Mouse (Mus musculus): ENCODE results near the gene Ufsp1. TPM values are rescaled to one million over a fixed set of nuclear protein-coding genes. Genes with fewer than 3 reads are reported as not detected.
A peak's percentile ranks its signal among the peaks of the same experiment; 100 is the strongest.

The Ufsp1 gene
- polyA plus RNA-seq, 1 experiment from 2014 or later: 10.0 TPM

DNA sequence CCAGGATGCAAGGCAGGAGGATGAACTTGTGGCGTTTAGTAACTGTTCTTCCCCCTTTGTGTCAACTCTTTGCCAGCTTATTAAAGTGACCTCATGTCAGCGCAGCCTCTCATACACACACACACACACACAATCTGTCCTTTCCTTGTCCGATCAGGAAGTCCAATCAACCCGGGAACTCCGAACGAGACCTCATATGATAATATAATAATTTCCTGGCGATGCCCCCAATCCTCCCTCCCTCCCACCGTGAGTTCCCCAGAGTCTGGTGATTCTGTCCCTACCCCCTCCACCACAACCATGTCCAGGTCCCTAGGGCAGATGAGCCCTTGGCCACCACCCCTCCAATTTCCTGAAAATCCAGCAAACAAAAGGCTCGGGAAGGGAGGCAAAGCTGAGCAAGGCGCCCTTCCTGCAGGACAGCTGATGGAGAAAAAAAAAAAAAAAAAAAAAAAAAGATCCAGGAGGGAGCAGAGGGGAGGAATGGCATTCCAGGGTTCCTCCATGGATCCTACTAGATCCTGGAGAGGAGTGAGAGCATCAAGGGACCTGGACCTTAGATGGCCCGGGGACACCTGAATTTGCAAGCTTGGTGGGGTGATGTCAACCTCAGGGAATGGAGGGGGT lies 44.3 kb downstream of the Ufsp1 start:
- 1% methylated on average over 11 of the region's 11 CpGs for WGBS
- Histone ChIP-seq H3K27ac (peak overlapping the region; percentile 84), H3K27me3 (0 out of 2 replicates have a peak, but pooled peaks cover 3% of the 10 kb centered on the region), H3K36me3 (no peaks in the 10 kb centered on the region), H3K9ac (replicated peaks) (peak overlapping the region; percentile 67), H3K4me3 (replicated peaks) (peak overlapping the region; percentile 44), H3K9me3 (no peaks in the 10 kb centered on the region), H3K4me1 (replicated peaks) (peaks cover 15% of the 10 kb centered on the region), H3K4me2 (replicated peaks) (peak overlapping the region; percentile 80)
- peak; percentile 22 for ATAC-seq

DNA sequence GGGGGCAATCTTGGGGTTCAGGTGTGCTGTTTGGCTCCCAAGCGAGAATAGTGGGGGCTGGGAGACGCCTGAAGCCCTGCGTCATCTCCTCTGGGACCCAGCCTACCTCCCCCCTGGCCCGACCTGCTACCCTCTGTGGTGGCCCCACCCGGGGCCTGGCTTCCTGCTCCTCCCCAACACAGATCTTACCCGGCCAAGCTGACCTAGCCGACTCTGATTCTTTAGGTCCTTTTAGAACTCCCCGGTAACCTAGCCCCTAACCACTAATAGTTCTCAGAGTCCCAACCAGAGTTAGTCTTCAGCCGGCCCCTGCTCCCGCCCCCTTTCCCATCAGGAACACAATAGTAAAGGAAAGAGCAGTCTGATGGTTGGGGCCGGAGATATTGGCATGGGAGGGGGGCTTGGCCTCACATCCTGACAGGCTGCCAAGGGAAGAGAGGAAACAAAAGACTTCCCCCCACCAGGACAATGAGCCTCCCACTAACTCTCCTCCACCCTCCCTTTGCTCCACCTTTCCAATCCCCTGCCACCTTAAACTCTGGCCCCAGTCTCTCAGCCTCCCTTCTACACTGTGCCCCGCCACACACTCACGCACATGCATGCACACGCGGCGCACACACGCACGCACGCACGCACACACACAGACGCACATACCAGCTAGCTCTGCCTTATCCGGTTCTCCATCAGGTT lies 45.0 kb downstream of the Ufsp1 start:
- H3K4me2 ChIP-seq (replicated peaks): peak overlapping the region; percentile 80
- WGBS: 5% methylated on average over 22 of the region's 22 CpGs
- H3K27ac ChIP-seq: peak overlapping the region; percentile 84
- no peaks in the 10 kb centered on the region for H3K9me3 ChIP-seq
- ATAC-seq: peak; percentile 71
- peak overlapping the region; percentile 67 for H3K9ac ChIP-seq (replicated peaks)
- H3K4me1 ChIP-seq (replicated peaks): peaks cover 15% of the 10 kb centered on the region
- 0 out of 2 replicates have a peak, but pooled peaks cover 3% of the 10 kb centered on the region for H3K27me3 ChIP-seq
- H3K36me3 ChIP-seq: no peaks in the 10 kb centered on the region
- H3K4me3 ChIP-seq (replicated peaks): peak overlapping the region; percentile 44

DNA sequence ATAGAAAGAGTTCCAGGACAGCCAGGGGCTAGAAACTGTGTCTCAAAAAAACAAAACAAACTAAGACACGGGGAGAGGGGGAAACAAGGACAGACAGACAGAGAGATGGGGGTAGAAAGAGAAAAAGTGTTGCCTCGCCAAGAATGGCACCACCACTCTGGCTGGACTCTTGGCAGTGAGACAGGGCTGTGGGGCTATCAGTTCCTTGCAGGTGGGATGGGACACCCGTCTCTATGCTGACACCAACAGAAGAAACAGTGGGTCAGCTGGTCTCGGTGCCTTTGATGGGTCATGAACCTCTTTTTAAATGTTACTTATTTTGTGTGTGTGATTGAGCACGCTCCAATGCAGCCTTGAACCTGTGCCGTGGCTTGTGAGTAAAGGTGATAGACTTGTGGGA lies 45.8 kb downstream of the Ufsp1 start:
- Histone ChIP-seq H3K27ac (no peak overlapping the region), H3K36me3 (no peaks in the 10 kb centered on the region), H3K4me2 (replicated peaks) (peak overlapping the region; percentile 80; the same call in 1 of the 2 replicates), H3K9ac (replicated peaks) (peak overlapping the region; percentile 67; the same call in 1 of the 2 replicates), H3K4me3 (replicated peaks) (0 out of 2 replicates have a peak overlapping the region, but pooled peaks have one; percentile 44), H3K27me3 (0 out of 2 replicates have a peak, but pooled peaks cover 3% of the 10 kb centered on the region), H3K4me1 (replicated peaks) (peaks cover 15% of the 10 kb centered on the region), H3K9me3 (no peaks in the 10 kb centered on the region)
- ATAC-seq: no peak
- WGBS: 72% methylated on average over 6 of the region's 6 CpGs

DNA sequence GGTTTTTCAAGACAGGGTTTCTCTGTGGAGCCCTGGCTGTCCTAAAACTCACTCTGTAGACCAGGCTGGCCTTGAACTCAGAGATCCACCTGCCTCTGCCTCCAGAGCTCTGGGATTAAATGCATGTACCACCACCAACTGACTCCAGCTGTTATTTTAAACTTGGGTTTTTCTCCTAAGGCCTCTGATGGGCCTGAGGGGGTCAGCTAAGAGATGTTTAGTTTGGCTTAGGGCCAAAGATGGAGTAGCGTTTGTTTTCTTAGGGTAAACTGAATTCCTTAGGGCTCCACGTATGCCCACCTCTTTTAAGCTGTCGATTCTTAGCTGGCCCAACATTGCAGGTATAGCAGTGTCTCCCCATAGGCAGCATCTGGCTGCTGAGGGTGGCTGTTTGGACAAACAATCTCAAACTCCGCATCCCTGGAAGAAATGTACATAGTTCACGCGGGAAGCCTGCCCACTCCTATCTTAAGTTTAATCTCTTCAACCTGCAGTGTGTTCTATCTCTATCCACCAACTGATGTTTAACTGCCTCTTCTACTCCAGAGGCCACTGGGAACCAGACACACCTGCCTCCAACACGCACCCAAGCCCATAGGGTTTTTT lies 48.1 kb downstream of the Ufsp1 start:
- Histone ChIP-seq H3K36me3 (no peaks in the 10 kb centered on the region), H3K9ac (replicated peaks) (no peak overlapping the region), H3K4me1 (replicated peaks) (peaks cover 20% of the 10 kb centered on the region), H3K4me2 (replicated peaks) (no peak overlapping the region), H3K27me3 (no peaks in the 10 kb centered on the region), H3K4me3 (replicated peaks) (no peak overlapping the region), H3K9me3 (no peaks in the 10 kb centered on the region), H3K27ac (no peak overlapping the region)
- 85% methylated on average over 7 of the region's 7 CpGs for WGBS
- no peak for ATAC-seq

DNA sequence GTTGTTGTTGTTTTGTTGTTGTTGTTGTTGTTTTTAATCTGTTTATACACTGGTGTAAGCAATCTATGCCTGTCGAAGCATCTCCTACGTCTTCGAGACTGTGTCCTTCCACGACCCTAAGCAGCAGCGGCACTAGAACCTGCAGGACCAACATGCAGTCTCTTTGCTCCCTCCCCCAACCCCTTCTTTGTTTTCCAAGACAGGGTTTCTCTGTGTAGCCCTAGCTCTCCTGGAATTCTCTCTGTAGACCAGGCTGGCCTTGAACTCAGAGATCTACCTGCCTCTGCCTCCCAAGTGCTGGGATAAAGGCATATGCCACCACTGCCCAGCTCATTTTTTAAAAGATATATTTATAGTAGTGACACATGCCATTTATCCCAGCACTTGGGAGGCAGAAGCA lies 49.0 kb downstream of the Ufsp1 start:
- Histone ChIP-seq H3K9me3 (no peaks in the 10 kb centered on the region), H3K9ac (replicated peaks) (no peak overlapping the region), H3K4me1 (replicated peaks) (peaks cover 24% of the 10 kb centered on the region), H3K27ac (no peak overlapping the region), H3K27me3 (peaks cover 2% of the 10 kb centered on the region; the same call in 1 of the 2 replicates), H3K36me3 (no peaks in the 10 kb centered on the region), H3K4me2 (replicated peaks) (no peak overlapping the region), H3K4me3 (replicated peaks) (no peak overlapping the region)
- ATAC-seq: no peak
- WGBS: 93% methylated on average over 5 of the region's 5 CpGs

DNA sequence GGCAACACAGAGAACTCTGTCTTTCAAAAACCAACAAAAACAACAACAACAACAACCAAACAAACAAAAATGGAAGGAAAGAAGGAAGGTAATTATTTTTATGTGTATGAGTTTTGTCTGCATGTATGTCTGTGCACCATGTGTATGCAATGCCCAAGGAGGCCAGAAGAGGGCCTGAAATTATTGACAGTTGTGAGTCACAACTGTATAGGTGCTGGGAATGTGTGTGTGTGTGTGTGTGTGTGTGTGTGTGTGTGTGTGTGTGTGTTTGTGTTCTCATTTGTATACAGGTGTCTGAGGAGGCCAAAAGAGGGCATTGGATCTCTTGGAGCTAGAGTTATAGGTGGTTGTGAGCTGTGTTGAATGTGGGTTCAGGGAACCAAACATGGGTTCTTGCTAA lies 49.4 kb downstream of the Ufsp1 start:
- peaks cover 26% of the 10 kb centered on the region for H3K4me1 ChIP-seq (replicated peaks)
- no peak overlapping the region for H3K9ac ChIP-seq (replicated peaks)
- H3K4me2 ChIP-seq (replicated peaks): no peak overlapping the region
- no peak overlapping the region for H3K27ac ChIP-seq
- H3K4me3 ChIP-seq (replicated peaks): no peak overlapping the region
- peaks cover 7% of the 10 kb centered on the region for H3K27me3 ChIP-seq
- no peaks in the 10 kb centered on the region for H3K36me3 ChIP-seq
- no peaks in the 10 kb centered on the region for H3K9me3 ChIP-seq
- ATAC-seq: no peak

Small RNAs within 50 kb of the gene (microRNA-seq; reads per million reads assigned to microRNA genes)
- gene Mir7036 (not detected), gene Mir8116 (not detected)

Other genes starting within 250 kb of the Ufsp1 start
- 257 and 272 TPM in 2 replicates for gene Ap1s1, start 248.5 kb upstream of the Ufsp1 start, polyA plus RNA-seq (2015; fragmentation: Nextera tagmentation; extraction: Ambion mirVana)
- gene Serpine1, start 222.4 kb upstream of the Ufsp1 start, polyA plus RNA-seq (2015; fragmentation: Nextera tagmentation; extraction: Ambion mirVana): 0.17 TPM in 1 of 2 replicates, not detected in the other
- 2.6 and 4.2 TPM in 2 replicates for gene Trim56, start 178.4 kb upstream of the Ufsp1 start, polyA plus RNA-seq (2015; fragmentation: Nextera tagmentation; extraction: Ambion mirVana)
- not detected in 2 replicates for gene Muc3, start 145.3 kb upstream of the Ufsp1 start, polyA plus RNA-seq (2015; fragmentation: Nextera tagmentation; extraction: Ambion mirVana)
- not detected in 2 replicates for gene Muc3a, start 82.2 kb upstream of the Ufsp1 start, polyA plus RNA-seq (2015; fragmentation: Nextera tagmentation; extraction: Ambion mirVana)
- 11.2 and 11.3 TPM in 2 replicates for gene Ache, start 7.1 kb upstream of the Ufsp1 start, polyA plus RNA-seq (2015; fragmentation: Nextera tagmentation; extraction: Ambion mirVana)
- 116 and 123 TPM in 2 replicates for gene Srrt, start 13.0 kb downstream of the Ufsp1 start, polyA plus RNA-seq (2015; fragmentation: Nextera tagmentation; extraction: Ambion mirVana)
- 19.8 and 22.1 TPM in 2 replicates for gene Trip6, start 19.8 kb downstream of the Ufsp1 start, polyA plus RNA-seq (2015; fragmentation: Nextera tagmentation; extraction: Ambion mirVana)
- 21.8 and 23.4 TPM in 2 replicates for gene Slc12a9, start 39.0 kb downstream of the Ufsp1 start, polyA plus RNA-seq (2015; fragmentation: Nextera tagmentation; extraction: Ambion mirVana)
- gene Ephb4, start 55.5 kb downstream of the Ufsp1 start, polyA plus RNA-seq (2015; fragmentation: Nextera tagmentation; extraction: Ambion mirVana): 7.5 and 8.6 TPM in 2 replicates
- gene Zan, start 182.4 kb downstream of the Ufsp1 start, polyA plus RNA-seq (2015; fragmentation: Nextera tagmentation; extraction: Ambion mirVana): 0.08 and 0.12 TPM in 2 replicates
- gene Pop7, start 207.9 kb downstream of the Ufsp1 start, polyA plus RNA-seq (2015; fragmentation: Nextera tagmentation; extraction: Ambion mirVana): 74.0 and 82.0 TPM in 2 replicates
- gene Gigyf1, start 223.9 kb downstream of the Ufsp1 start, polyA plus RNA-seq (2015; fragmentation: Nextera tagmentation; extraction: Ambion mirVana): 19.6 and 20.5 TPM in 2 replicates
- gene Epo, start 238.6 kb downstream of the Ufsp1 start, polyA plus RNA-seq (2015; fragmentation: Nextera tagmentation; extraction: Ambion mirVana): not detected in 2 replicates
- gene Gnb2, start 238.9 kb downstream of the Ufsp1 start, polyA plus RNA-seq (2015; fragmentation: Nextera tagmentation; extraction: Ambion mirVana): 520 and 545 TPM in 2 replicates

Data from midbrain, embryonic 13.5 days (tissue).